Mouse (Mus musculus): ENCODE results near the gene Ywhah.

GRCm38 (mm10) chr5:33004110-33004509, 14.5 kb upstream of the Ywhah start:
- TF ChIP-seq GATA1 (IDR thresholded peaks at IDR 0.05; ENCODE audit: low read length) (no peak), TAL1 (IDR thresholded peaks at IDR 0.05; ENCODE audit: low read length) (no peak)

All from erythroblast, embryonic 14.5 days (primary cell).